Mouse (Mus musculus): Measurements from ENCODE around the gene Slc25a19. TPM values are rescaled to one million over a fixed set of nuclear protein-coding genes. Genes with fewer than 3 reads are reported as not detected.

Slc25a19 gene
- polyA plus RNA-seq, 1 experiment, result 98.5 TPM

GRCm38 (mm10) chr11:115632247-115632646 lies 4.2 kb upstream of the Slc25a19 start:
- H3K4me3 ChIP-seq (ENCODE audit: control insufficient read depth, insufficient read depth, low read length), result no peak overlapping the region
- no peaks in the 10 kb centered on the region for H3K27me3 ChIP-seq (ENCODE audit: control insufficient read depth, insufficient read depth, low read length)
- 84% methylated on average over 7 of the region's 7 CpGs for WGBS
- H3K27ac ChIP-seq (ENCODE audit: control insufficient read depth, insufficient read depth, low read length), result peak overlapping the region; percentile 19; the same call in 1 of the 2 replicates
- no peaks in the 10 kb centered on the region for H3K36me3 ChIP-seq (ENCODE audit: control insufficient read depth, insufficient read depth, low read length)
- H3K4me1 ChIP-seq (replicated peaks; ENCODE audit: control insufficient read depth, insufficient read depth, low read length), result peaks cover 9% of the 10 kb centered on the region
- no peak for DNase-seq
- TF ChIP-seq POLR2A (IDR thresholded peaks at IDR 0.05; ENCODE audit: control insufficient read depth, extremely low read depth, insufficient read depth, low read length, poor library complexity) (no peak), CTCF (IDR thresholded peaks at IDR 0.05; ENCODE audit: borderline replicate concordance, control insufficient read depth, extremely low read depth, insufficient read depth, low read length, poor library complexity) (no peak)

DNA sequence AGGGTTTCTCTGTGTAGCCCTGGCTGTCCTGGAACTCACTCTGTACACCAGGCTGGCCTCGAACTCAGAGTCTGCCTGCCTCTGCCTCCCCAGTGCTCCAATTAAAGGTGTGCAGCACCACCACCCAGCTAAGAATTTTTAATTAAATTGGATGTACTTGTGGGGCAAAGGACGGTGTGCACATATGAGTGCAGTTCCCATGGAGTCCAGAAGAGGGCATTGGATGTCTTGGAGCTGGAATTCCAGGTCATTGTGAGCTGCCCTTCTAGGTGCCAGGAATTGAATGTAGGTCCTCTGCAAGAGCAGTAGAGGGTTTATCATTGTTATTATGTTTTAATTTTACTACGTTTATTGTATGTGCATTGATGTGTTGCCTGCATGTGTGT lies 3.4 kb upstream of the Slc25a19 start:
- Histone ChIP-seq H3K4me3 (ENCODE audit: control insufficient read depth, insufficient read depth, low read length) (no peak overlapping the region), H3K27ac (ENCODE audit: control insufficient read depth, insufficient read depth, low read length) (peak overlapping the region; percentile 40; the same call in 1 of the 2 replicates), H3K4me1 (replicated peaks; ENCODE audit: control insufficient read depth, insufficient read depth, low read length) (peaks cover 9% of the 10 kb centered on the region), H3K36me3 (ENCODE audit: control insufficient read depth, insufficient read depth, low read length) (no peaks in the 10 kb centered on the region), H3K27me3 (ENCODE audit: control insufficient read depth, insufficient read depth, low read length) (no peaks in the 10 kb centered on the region)
- TF ChIP-seq CTCF (IDR thresholded peaks at IDR 0.05; ENCODE audit: borderline replicate concordance, control insufficient read depth, extremely low read depth, insufficient read depth, low read length, poor library complexity) (peak; percentile 6; the same call in 1 of the 2 replicates), POLR2A (IDR thresholded peaks at IDR 0.05; ENCODE audit: control insufficient read depth, extremely low read depth, insufficient read depth, low read length, poor library complexity) (no peak)
- WGBS, result 48% methylated on average over 3 of the region's 3 CpGs
- peak; percentile 43 for DNase-seq

GRCm38 (mm10) chr11:115630532-115631504 lies 2.7 kb upstream of the Slc25a19 start:
- no peaks in the 10 kb centered on the region for H3K27me3 ChIP-seq (ENCODE audit: control insufficient read depth, insufficient read depth, low read length)
- no peak for DNase-seq
- WGBS, result 52% methylated on average over 16 of the region's 16 CpGs
- peaks cover 9% of the 10 kb centered on the region for H3K4me1 ChIP-seq (replicated peaks; ENCODE audit: control insufficient read depth, insufficient read depth, low read length)
- no peak overlapping the region for H3K4me3 ChIP-seq (ENCODE audit: control insufficient read depth, insufficient read depth, low read length)
- 0 out of 2 replicates have a peak, but pooled peaks have one; percentile 21 for TF ChIP-seq CTCF (IDR thresholded peaks at IDR 0.05; ENCODE audit: borderline replicate concordance, control insufficient read depth, extremely low read depth, insufficient read depth, low read length, poor library complexity)
- no peak for TF ChIP-seq POLR2A (IDR thresholded peaks at IDR 0.05; ENCODE audit: control insufficient read depth, extremely low read depth, insufficient read depth, low read length, poor library complexity)
- peak overlapping the region; percentile 40; the same call in 1 of the 2 replicates for H3K27ac ChIP-seq (ENCODE audit: control insufficient read depth, insufficient read depth, low read length)
- no peaks in the 10 kb centered on the region for H3K36me3 ChIP-seq (ENCODE audit: control insufficient read depth, insufficient read depth, low read length)

DNA sequence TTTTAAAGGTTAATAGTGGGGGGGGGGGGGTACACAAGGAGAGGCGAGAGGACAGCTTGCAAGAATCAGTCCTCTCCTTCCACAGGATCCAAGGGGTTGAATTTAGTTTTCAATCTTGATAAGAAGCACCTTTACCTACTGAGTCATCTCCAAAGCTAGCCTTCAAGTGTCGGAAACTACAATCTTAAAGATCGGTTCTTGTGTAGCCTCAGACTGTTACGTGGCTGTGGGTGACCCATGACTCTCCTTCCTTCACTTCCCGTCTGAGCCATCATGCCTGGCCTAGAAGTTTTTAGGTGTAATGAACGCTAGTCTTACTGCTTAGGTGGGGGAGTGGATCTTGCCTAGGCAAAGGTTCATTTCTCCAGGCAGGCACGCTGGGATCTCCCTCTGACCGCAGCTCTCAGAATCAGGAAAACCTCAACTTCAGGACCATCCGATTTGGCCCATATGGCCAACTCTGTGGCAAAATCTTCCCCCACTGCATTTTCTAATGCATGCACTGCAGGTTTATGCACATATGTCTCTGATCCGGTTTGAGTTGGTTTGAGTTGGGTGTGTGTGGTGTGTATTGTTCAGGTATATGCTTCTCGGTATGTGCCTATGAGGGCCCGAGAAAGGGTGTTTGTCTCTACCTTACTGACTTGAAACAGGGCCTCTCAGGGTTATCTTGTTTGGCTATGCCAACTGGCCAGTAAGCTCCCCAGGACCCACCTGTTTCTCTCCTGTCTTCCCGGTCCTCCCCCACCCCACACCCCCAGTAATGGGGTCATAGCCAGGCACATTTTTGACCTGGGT lies 1.8 kb upstream of the Slc25a19 start:
- Histone ChIP-seq H3K4me1 (replicated peaks; ENCODE audit: control insufficient read depth, insufficient read depth, low read length) (peaks cover 9% of the 10 kb centered on the region), H3K27ac (ENCODE audit: control insufficient read depth, insufficient read depth, low read length) (no peak overlapping the region), H3K27me3 (ENCODE audit: control insufficient read depth, insufficient read depth, low read length) (no peaks in the 10 kb centered on the region), H3K36me3 (ENCODE audit: control insufficient read depth, insufficient read depth, low read length) (no peaks in the 10 kb centered on the region), H3K4me3 (ENCODE audit: control insufficient read depth, insufficient read depth, low read length) (no peak overlapping the region)
- 94% methylated on average over 13 of the region's 13 CpGs for WGBS
- no peak for DNase-seq
- TF ChIP-seq CTCF (IDR thresholded peaks at IDR 0.05; ENCODE audit: borderline replicate concordance, control insufficient read depth, extremely low read depth, insufficient read depth, low read length, poor library complexity), result no peak
- TF ChIP-seq POLR2A (IDR thresholded peaks at IDR 0.05; ENCODE audit: control insufficient read depth, extremely low read depth, insufficient read depth, low read length, poor library complexity), result no peak

GRCm38 (mm10) chr11:115628465-115629101 lies 488 bp upstream of the Slc25a19 start:
- Histone ChIP-seq H3K4me3 (ENCODE audit: control insufficient read depth, insufficient read depth, low read length) (no peak overlapping the region), H3K36me3 (ENCODE audit: control insufficient read depth, insufficient read depth, low read length) (no peaks in the 10 kb centered on the region), H3K4me1 (replicated peaks; ENCODE audit: control insufficient read depth, insufficient read depth, low read length) (peaks cover 9% of the 10 kb centered on the region), H3K27ac (ENCODE audit: control insufficient read depth, insufficient read depth, low read length) (no peak overlapping the region), H3K27me3 (ENCODE audit: control insufficient read depth, insufficient read depth, low read length) (no peaks in the 10 kb centered on the region)
- no peak for DNase-seq
- WGBS, result 44% methylated on average over 13 of the region's 13 CpGs
- TF ChIP-seq POLR2A (IDR thresholded peaks at IDR 0.05; ENCODE audit: control insufficient read depth, extremely low read depth, insufficient read depth, low read length, poor library complexity) (no peak), CTCF (IDR thresholded peaks at IDR 0.05; ENCODE audit: borderline replicate concordance, control insufficient read depth, extremely low read depth, insufficient read depth, low read length, poor library complexity) (no peak)
